Comparison of ENCODE assay signal across 8 mouse cellular contexts in the genomic region with DNA sequence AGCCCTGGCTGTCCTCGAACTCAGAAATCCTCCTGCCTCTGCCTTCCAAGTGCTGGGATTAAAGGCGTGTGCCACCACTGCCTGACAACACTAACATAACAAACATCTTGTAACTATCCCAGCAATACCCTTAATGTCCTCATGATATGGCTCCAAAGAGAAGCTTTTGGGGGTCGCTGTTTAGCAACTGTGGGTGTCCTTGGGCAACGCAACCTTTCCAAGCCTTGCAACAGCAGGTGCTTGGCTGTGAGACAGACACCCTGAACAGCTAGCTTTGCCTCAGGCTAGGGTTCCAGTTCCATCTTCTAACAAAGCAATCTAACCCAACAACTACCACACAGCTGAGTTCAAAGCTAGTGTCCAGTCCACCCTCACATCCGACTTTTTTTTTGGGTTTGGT. TPM values are rescaled to one million over a fixed set of nuclear protein-coding genes. Genes with fewer than 3 reads are reported as not detected.
A peak's percentile ranks its signal among the peaks of the same experiment; 100 is the strongest.
DNase-seq lines count a peak whose midpoint lies in the region; ATAC-seq lines count a peak whose summit lies in the region.

No protein-coding gene starts in this region.

- DNase-seq in kidney, postnatal 4 days: no peak
- DNase-seq in embryonic facial prominence, embryonic 10.5 days (ENCODE audit: low spot score): no peak
- no peak for DNase-seq in Muller cell, postnatal 12 days (ENCODE audit: inconsistent ontology term)
- no peak for DNase-seq in left cerebral cortex, adult 8-10 months (ENCODE audit: low spot score in 2 of 2)
- no peak for DNase-seq in ovary, postnatal 10 days (ENCODE audit: low spot score)

- H3K9ac ChIP-seq in kidney, embryonic 15.5 days: peak overlapping the region; percentile 92
- peak overlapping the region; percentile 88 for H3K9ac ChIP-seq in intestine, embryonic 16.5 days (ENCODE audit: low read depth, low read length)
- H3K9ac ChIP-seq in neural tube, embryonic 12.5 days: peak overlapping the region; percentile 84; the same call in 1 of the 2 replicates

- WGBS in kidney, embryonic 15.5 days: 73% methylated on average over 5 of the region's 5 CpGs
- 70% methylated on average over 5 of the region's 5 CpGs for WGBS in embryonic facial prominence, embryonic 10.5 days
- 69% methylated on average over 5 of the region's 5 CpGs for WGBS in intestine, embryonic 16.5 days
- whole genome bisulfite sequencing in neural tube, embryonic 12.5 days: 69% methylated on average over 5 of the region's 5 CpGs

- H3K36me3 ChIP-seq in kidney, embryonic 15.5 days: peaks cover 44% of the 10 kb centered on the region
- peaks cover 52% of the 10 kb centered on the region for H3K36me3 ChIP-seq in embryonic facial prominence, embryonic 10.5 days (replicated peaks)
- peaks cover 17% of the 10 kb centered on the region for H3K36me3 ChIP-seq in intestine, embryonic 16.5 days (ENCODE audit: control insufficient read depth, insufficient read depth, low read length)
- peaks cover 43% of the 10 kb centered on the region for H3K36me3 ChIP-seq in neural tube, embryonic 12.5 days

- no peak overlapping the region for H3K27ac ChIP-seq in kidney, embryonic 15.5 days
- peak overlapping the region; percentile 97; the same call in 1 of the 2 replicates for H3K27ac ChIP-seq in embryonic facial prominence, embryonic 10.5 days (replicated peaks)
- H3K27ac ChIP-seq in intestine, embryonic 16.5 days (ENCODE audit: low read length): 0 out of 2 replicates have a peak overlapping the region, but pooled peaks have one; percentile 26
- H3K27ac ChIP-seq in neural tube, embryonic 12.5 days: no peak overlapping the region

- no peaks in the 10 kb centered on the region for H3K9me3 ChIP-seq in kidney, embryonic 15.5 days (replicated peaks)
- no peaks in the 10 kb centered on the region for H3K9me3 ChIP-seq in embryonic facial prominence, embryonic 10.5 days
- H3K9me3 ChIP-seq in intestine, embryonic 16.5 days (ENCODE audit: control insufficient read depth, low read length): no peaks in the 10 kb centered on the region
- H3K9me3 ChIP-seq in neural tube, embryonic 12.5 days: no peaks in the 10 kb centered on the region

- H3K4me1 ChIP-seq in kidney, embryonic 15.5 days: peaks cover 47% of the 10 kb centered on the region
- peaks cover 42% of the 10 kb centered on the region for H3K4me1 ChIP-seq in embryonic facial prominence, embryonic 10.5 days
- H3K4me1 ChIP-seq in intestine, embryonic 16.5 days (ENCODE audit: control insufficient read depth, insufficient read depth, low read length): peaks cover 39% of the 10 kb centered on the region
- peaks cover 28% of the 10 kb centered on the region for H3K4me1 ChIP-seq in neural tube, embryonic 12.5 days

- no peak for ATAC-seq in kidney, embryonic 15.5 days (replicated peaks; ENCODE audit: low FRiP score)
- ATAC-seq in intestine, embryonic 16.5 days: no peak
- ATAC-seq in neural tube, embryonic 12.5 days (ENCODE audit: low FRiP score, low read depth): no peak

- peak overlapping the region; percentile 79 for H3K4me2 ChIP-seq in kidney, embryonic 15.5 days
- peak overlapping the region; percentile 71 for H3K4me2 ChIP-seq in intestine, embryonic 16.5 days (ENCODE audit: low read depth, low read length)
- H3K4me2 ChIP-seq in neural tube, embryonic 12.5 days (replicated peaks): peak overlapping the region; percentile 94

- peak overlapping the region; percentile 79 for H3K4me3 ChIP-seq in kidney, embryonic 15.5 days (replicated peaks)
- peak overlapping the region; percentile 92 for H3K4me3 ChIP-seq in embryonic facial prominence, embryonic 10.5 days
- H3K4me3 ChIP-seq in intestine, embryonic 16.5 days (ENCODE audit: low read length): peak overlapping the region; percentile 67
- H3K4me3 ChIP-seq in neural tube, embryonic 12.5 days: peak overlapping the region; percentile 60

- no peaks in the 10 kb centered on the region for H3K27me3 ChIP-seq in kidney, embryonic 15.5 days
- no peaks in the 10 kb centered on the region for H3K27me3 ChIP-seq in embryonic facial prominence, embryonic 10.5 days (replicated peaks; ENCODE audit: low read depth, poor library complexity, severe bottlenecking)
- H3K27me3 ChIP-seq in intestine, embryonic 16.5 days (replicated peaks; ENCODE audit: control insufficient read depth, insufficient read depth, low read length): no peaks in the 10 kb centered on the region
- no peaks in the 10 kb centered on the region for H3K27me3 ChIP-seq in neural tube, embryonic 12.5 days (replicated peaks)

RNA-seq across cellular contexts. Expression of gene Arpc5l, which starts 1.6 kb away (rescaled TPM):
- polyA plus RNA-seq in kidney, embryonic 15.5 days (2015; fragmentation: Nextera tagmentation; extraction: Ambion mirVana): 131 and 132 TPM in 2 replicates
- 121 and 124 TPM in 2 replicates for polyA plus RNA-seq in embryonic facial prominence, embryonic 10.5 days (2016; fragmentation: Nextera tagmentation; extraction: Ambion mirVana)
- polyA plus RNA-seq in intestine, embryonic 16.5 days (2015; fragmentation: Nextera tagmentation; extraction: Ambion mirVana): 84.0 and 92.7 TPM in 2 replicates
- 122 and 133 TPM in 2 replicates for polyA plus RNA-seq in neural tube, embryonic 12.5 days (2016; fragmentation: Nextera tagmentation; extraction: Ambion mirVana)
- total RNA-seq in left cerebral cortex, adult 8-10 months (2022): 10 to 100 TPM; 89.2 to 98.8 (median 93.9) TPM

RNA-seq across cellular contexts. Expression of gene Rpl35, which starts 1.9 kb away (rescaled TPM):
- polyA plus RNA-seq in kidney, embryonic 15.5 days (2015; fragmentation: Nextera tagmentation; extraction: Ambion mirVana): 1,044 and 1,085 TPM in 2 replicates
- 992 and 1,047 TPM in 2 replicates for polyA plus RNA-seq in embryonic facial prominence, embryonic 10.5 days (2016; fragmentation: Nextera tagmentation; extraction: Ambion mirVana)
- 800 and 859 TPM in 2 replicates for polyA plus RNA-seq in intestine, embryonic 16.5 days (2015; fragmentation: Nextera tagmentation; extraction: Ambion mirVana)
- 887 and 959 TPM in 2 replicates for polyA plus RNA-seq in neural tube, embryonic 12.5 days (2016; fragmentation: Nextera tagmentation; extraction: Ambion mirVana)
- total RNA-seq in left cerebral cortex, adult 8-10 months (2022): 100 to 1,000 TPM; 259 to 303 (median 283) TPM

RNA-seq across cellular contexts. Expression of gene Wdr38, which starts 6.2 kb away (rescaled TPM):
- polyA plus RNA-seq in kidney, embryonic 15.5 days (2015; fragmentation: Nextera tagmentation; extraction: Ambion mirVana): 1.9 and 2.1 TPM in 2 replicates
- polyA plus RNA-seq in embryonic facial prominence, embryonic 10.5 days (2016; fragmentation: Nextera tagmentation; extraction: Ambion mirVana): 1.6 TPM in 2 replicates
- polyA plus RNA-seq in intestine, embryonic 16.5 days (2015; fragmentation: Nextera tagmentation; extraction: Ambion mirVana): 1.4 and 1.7 TPM in 2 replicates
- polyA plus RNA-seq in neural tube, embryonic 12.5 days (2016; fragmentation: Nextera tagmentation; extraction: Ambion mirVana): 1.6 and 2.0 TPM in 2 replicates
- total RNA-seq in left cerebral cortex, adult 8-10 months (2022): under 1 TPM; 0.30 to 0.72 (median 0.65) TPM

Comparison
In these comparisons a context has a peak if more than half of its experiments do, and no peak if none do; other contexts are left out.
1. H3K27ac ChIP-seq: peak in embryonic facial prominence, embryonic 10.5 days (single experiment) and intestine, embryonic 16.5 days (single experiment); none in kidney, embryonic 15.5 days (single experiment) and neural tube, embryonic 12.5 days (single experiment).
2. Peak in every context shown above with its lines, with median percentiles within 50 percentile points of each other: H3K4me2 ChIP-seq, H3K4me3 ChIP-seq and H3K9ac ChIP-seq.